Mouse (Mus musculus) cerebellum, adult 2 months (tissue): ENCODE results near the gene H2-Q1.

Experiments used
- CTCF ChIP-seq: fragments of 200-500 bp; IDR thresholded peaks from 2 replicates; pipeline ENCODE4 v1.5.1; 2011; ENCODE audit warnings: low read depth, mild to moderate bottlenecking, control low read depth, low read length, moderate library complexity, borderline replicate concordance; ENCODE audit not compliant: insufficient read depth
- POLR2A ChIP-seq: fragments of 200-500 bp; IDR thresholded peaks from 2 replicates; pipeline ENCODE4 v1.6.1; 2011; ENCODE audit warnings: low read length, control low read depth, borderline replicate concordance; ENCODE audit not compliant: insufficient read depth

DNA sequence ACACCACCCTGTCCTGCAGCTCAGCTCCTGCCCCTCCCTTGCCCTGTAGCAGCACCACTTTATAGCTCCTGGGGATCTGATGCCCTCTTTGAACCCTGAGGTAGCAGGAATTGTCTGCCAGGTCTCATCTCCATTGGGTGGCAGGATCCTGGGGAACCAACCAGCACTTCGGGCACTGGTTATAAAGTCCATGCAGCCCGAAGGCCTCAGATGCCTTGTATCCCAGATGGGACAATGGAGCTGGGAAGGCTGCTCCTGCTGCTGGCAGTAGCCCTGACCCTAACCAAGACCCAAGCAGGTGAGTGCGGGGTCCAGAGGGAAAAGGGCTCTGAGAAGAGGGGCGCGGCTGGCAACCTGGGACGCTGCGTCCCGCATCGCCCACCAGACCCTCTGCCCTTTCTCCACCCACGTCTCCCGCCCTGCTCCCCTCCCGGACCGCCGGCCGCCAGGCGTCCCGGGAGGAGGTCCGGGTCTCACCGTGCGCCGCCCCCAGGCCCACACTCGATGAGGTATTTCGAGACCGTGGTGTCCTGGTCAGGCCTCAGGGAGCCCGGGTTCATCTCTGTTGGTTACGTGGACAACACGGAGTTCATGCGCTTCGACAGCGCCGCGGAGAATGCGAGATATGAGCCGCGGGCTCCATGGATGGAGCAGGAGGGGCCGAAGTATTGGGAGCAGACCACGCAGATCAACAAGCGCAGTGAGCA is 38.7 kb downstream of the H2-Q1 start:
- TF ChIP-seq POLR2A, result no peak
- no peak for TF ChIP-seq CTCF
